Mouse (Mus musculus): ENCODE data around the gene Ttc9.

DNA sequence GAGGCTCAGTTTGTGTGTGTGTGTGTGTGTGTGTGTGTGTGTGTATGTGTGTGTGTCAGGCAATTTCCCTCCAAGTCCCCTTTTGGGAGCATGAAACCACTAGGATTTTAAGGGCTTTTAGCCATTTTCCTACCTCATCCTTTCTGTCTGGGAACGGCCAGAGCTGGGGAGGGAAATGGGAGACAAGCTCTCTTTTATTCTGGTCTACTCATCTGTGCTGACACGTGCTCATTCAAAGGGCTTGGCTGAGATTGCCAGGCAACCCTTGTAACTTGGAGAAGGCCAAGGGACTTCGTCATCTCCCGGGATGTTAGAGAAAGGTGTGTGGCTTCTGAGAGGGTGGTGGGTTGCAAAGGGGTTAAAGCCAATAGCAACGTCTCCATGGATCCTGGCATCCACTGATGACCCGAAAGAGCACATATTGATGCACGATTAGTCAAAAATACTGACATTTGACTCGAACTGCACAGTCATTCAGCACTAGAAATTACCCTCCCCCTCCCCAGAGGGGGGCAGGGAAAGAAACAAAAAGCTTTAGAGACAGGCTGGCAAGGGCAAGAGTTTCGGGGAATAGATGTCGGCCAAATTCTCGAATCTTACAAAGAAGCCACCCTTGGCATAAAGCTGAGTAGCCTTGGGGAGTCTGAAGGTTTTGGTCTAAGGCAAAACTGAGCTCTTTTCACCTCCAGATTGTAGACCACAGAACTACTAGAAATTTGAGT is 11.5 kb downstream of the Ttc9 start:
- TF ChIP-seq ZC3H11A (IDR thresholded peaks at IDR 0.05; ENCODE audit: borderline replicate concordance, low read depth, low read length) (no peak), HCFC1 (IDR thresholded peaks at IDR 0.05; ENCODE audit: borderline replicate concordance, insufficient read depth, low read length) (no peak), MAFK (IDR thresholded peaks at IDR 0.05; ENCODE audit: insufficient read depth, low read depth, low read length) (no peak), ZNF384 (IDR thresholded peaks at IDR 0.05; ENCODE audit: low read depth, low read length) (no peak), CHD2 (IDR thresholded peaks at IDR 0.05; ENCODE audit: low read depth, low read length) (no peak)

All from ES-E14 (cell line).